Mouse (Mus musculus) thymus, postnatal 25 days (tissue): ENCODE results near the gene Grpel1.

ENCODE experiments used
- DNase-seq: peaks from one replicate; pipeline ENCODE4 v3.0.0; 2022

The Grpel1 gene

GRCm38 (mm10) chr5:36464709-36465661, at the start of gene Grpel1:
Gene Grpel1 (plus strand): TSS chr5:36464998.
- peak; percentile 97 for DNase-seq

- no peak for DNase-seq
Measured at GRCm38 (mm10) chr5:36419861-36420260, 44.9 kb upstream of the Grpel1 start.

GRCm38 (mm10) chr5:36422689-36423088, 42.1 kb upstream of the Grpel1 start:
- no peak for DNase-seq

GRCm38 (mm10) chr5:36424676-36425075, 40.1 kb upstream of the Grpel1 start:
- DNase-seq: no peak

- DNase-seq: no peak
Measured at GRCm38 (mm10) chr5:36426404-36426803, 38.4 kb upstream of the Grpel1 start.

GRCm38 (mm10) chr5:36427831-36428230, 37.0 kb upstream of the Grpel1 start:
- DNase-seq: no peak

GRCm38 (mm10) chr5:36429551-36429950, 35.2 kb upstream of the Grpel1 start:
- DNase-seq: no peak

GRCm38 (mm10) chr5:36431711-36432110, 33.1 kb upstream of the Grpel1 start:
- DNase-seq: no peak

GRCm38 (mm10) chr5:36434398-36434967, 30.3 kb upstream of the Grpel1 start:
- DNase-seq: no peak

- no peak for DNase-seq
Measured at GRCm38 (mm10) chr5:36436858-36437257, 27.9 kb upstream of the Grpel1 start.

- DNase-seq: no peak
Measured at GRCm38 (mm10) chr5:36440741-36441140, 24.1 kb upstream of the Grpel1 start.

GRCm38 (mm10) chr5:36444611-36445010, 20.2 kb upstream of the Grpel1 start:
- no peak for DNase-seq

- DNase-seq: peak; percentile 34
Measured at GRCm38 (mm10) chr5:36445028-36445427, 19.8 kb upstream of the Grpel1 start.

- peak; percentile 47 for DNase-seq
Measured at GRCm38 (mm10) chr5:36446166-36446890, 18.5 kb upstream of the Grpel1 start.

- DNase-seq: no peak
Measured at GRCm38 (mm10) chr5:36447872-36448271, 16.9 kb upstream of the Grpel1 start.

- no peak for DNase-seq
Measured at GRCm38 (mm10) chr5:36449710-36450358, 15.0 kb upstream of the Grpel1 start.

- no peak for DNase-seq
Measured at GRCm38 (mm10) chr5:36451119-36451518, 13.7 kb upstream of the Grpel1 start.

- no peak for DNase-seq
Measured at GRCm38 (mm10) chr5:36451872-36452389, 12.9 kb upstream of the Grpel1 start.

- no peak for DNase-seq
Measured at GRCm38 (mm10) chr5:36452821-36453220, 12.0 kb upstream of the Grpel1 start.

- DNase-seq: no peak
Measured at GRCm38 (mm10) chr5:36457706-36458105, 7.1 kb upstream of the Grpel1 start.

- peak; percentile 65 for DNase-seq
Measured at GRCm38 (mm10) chr5:36458926-36459325, 5.9 kb upstream of the Grpel1 start.

- DNase-seq: no peak
Measured at GRCm38 (mm10) chr5:36460712-36461111, 4.1 kb upstream of the Grpel1 start.

- no peak for DNase-seq
Measured at GRCm38 (mm10) chr5:36461231-36461630, 3.6 kb upstream of the Grpel1 start.
